17 mouse cellular contexts compared by ENCODE assay signal in genomic region chr13:70103903-70104302, GRCm38 (mm10).
"Had no signal": no experiment of that assay in that cellular context is flagged by ENCODE, and none has a peak within 500 bp of the region (broad histone marks: within the 10 kb centered on the region; RNA-seq: fewer than 3 reads in every experiment).

No protein-coding gene starts in this region.

- H3K27ac ChIP-seq: liver, embryonic 15.5 days; lung, embryonic 15.5 days; macrophage; midbrain, embryonic 13.5 days; neural tube, embryonic 12.5 days; stomach, embryonic 15.5 days; stomach, postnatal 0 days had no signal

- H3K36me3 ChIP-seq: liver, embryonic 15.5 days; lung, embryonic 15.5 days; midbrain, embryonic 13.5 days; neural tube, embryonic 12.5 days; stomach, embryonic 15.5 days had no signal

- H3K9me3 ChIP-seq: liver, embryonic 15.5 days; lung, embryonic 15.5 days; midbrain, embryonic 13.5 days; neural tube, embryonic 12.5 days; stomach, embryonic 15.5 days had no signal

- H3K4me1 ChIP-seq: liver, embryonic 15.5 days; lung, embryonic 15.5 days; megakaryocyte, embryonic 14.5 days; midbrain, embryonic 13.5 days; neural tube, embryonic 12.5 days; stomach, embryonic 15.5 days had no signal

- DNase-seq: liver, postnatal 0 days; lung, adult 2 months; lung, postnatal 14 days; lung, postnatal 36 days; right cerebral cortex, postnatal 14 days; thymus, adult 2 months; thymus, postnatal 25 days; thymus, postnatal 4 days had no signal

- H3K27me3 ChIP-seq: liver, embryonic 15.5 days; lung, embryonic 15.5 days; megakaryocyte, embryonic 14.5 days; midbrain, embryonic 13.5 days; neural tube, embryonic 12.5 days; stomach, embryonic 15.5 days had no signal

- ATAC-seq: liver, postnatal 0 days; lung, postnatal 0 days; midbrain, embryonic 13.5 days had no signal

- H3K4me2 ChIP-seq: liver, embryonic 15.5 days; lung, embryonic 15.5 days; midbrain, embryonic 13.5 days; neural tube, embryonic 12.5 days; stomach, embryonic 15.5 days had no signal

- H3K4me3 ChIP-seq: liver, embryonic 15.5 days; lung, embryonic 15.5 days; megakaryocyte, embryonic 14.5 days; midbrain, embryonic 13.5 days; neural tube, embryonic 12.5 days; stomach, embryonic 15.5 days had no signal

- H3K9ac ChIP-seq: liver, embryonic 15.5 days; liver, postnatal 0 days; lung, embryonic 15.5 days; midbrain, embryonic 13.5 days; neural tube, embryonic 12.5 days; stomach, embryonic 15.5 days had no signal
